Mouse (Mus musculus) embryonic facial prominence, embryonic 10.5 days (tissue): ENCODE measurements at regions not wholly inside any gene's neighbourhood (a gene's known extent, or its start where the extent isn't known, plus 50 kb on each side); places are given as distances from the start of the nearest gene placed in this dataset.

Source experiments
- DNase-seq: peaks from one replicate; pipeline ENCODE4 v3.0.0-alpha.2; 2017; ENCODE audit warnings: low spot score
- H3K27ac ChIP-seq: fragments of 300-500 bp; sonication (generic); replicated peaks from 2 replicates; pipeline ENCODE4 v1.5.1; 2016; ENCODE audit warnings: mild to moderate bottlenecking
- H3K27me3 ChIP-seq: fragments of 300-500 bp; sonication (generic); replicated peaks from 2 replicates; pipeline ENCODE4 v1.6.1; 2016; ENCODE audit warnings: low read depth, mild to moderate bottlenecking; ENCODE audit not compliant: poor library complexity, severe bottlenecking
- H3K36me3 ChIP-seq: fragments of 300-500 bp; sonication (generic); replicated peaks from 2 replicates; pipeline ENCODE4 v1.6.1; 2016; ENCODE audit warnings: mild to moderate bottlenecking, moderate library complexity
- H3K4me1 ChIP-seq: fragments of 300-500 bp; sonication (generic); 2 replicates; pipeline ENCODE4 v1.6.1; 2016
- H3K4me3 ChIP-seq: fragments of 300-500 bp; sonication (generic); 2 replicates; pipeline ENCODE4 v1.5.1; 2016; ENCODE audit warnings: mild to moderate bottlenecking, moderate library complexity
- H3K9me3 ChIP-seq: fragments of 300-500 bp; sonication (generic); 2 replicates; pipeline ENCODE4 v1.6.1; 2016; ENCODE audit warnings: mild to moderate bottlenecking
- WGBS: fragments of 180-500 bp; shearing (Covaris S2); methylation state at CpG from one replicate; pipeline ENCODE4 v1.1.7; 2016; 5-methylcytosine and 5-hydroxymethylcytosine counted together

DNA sequence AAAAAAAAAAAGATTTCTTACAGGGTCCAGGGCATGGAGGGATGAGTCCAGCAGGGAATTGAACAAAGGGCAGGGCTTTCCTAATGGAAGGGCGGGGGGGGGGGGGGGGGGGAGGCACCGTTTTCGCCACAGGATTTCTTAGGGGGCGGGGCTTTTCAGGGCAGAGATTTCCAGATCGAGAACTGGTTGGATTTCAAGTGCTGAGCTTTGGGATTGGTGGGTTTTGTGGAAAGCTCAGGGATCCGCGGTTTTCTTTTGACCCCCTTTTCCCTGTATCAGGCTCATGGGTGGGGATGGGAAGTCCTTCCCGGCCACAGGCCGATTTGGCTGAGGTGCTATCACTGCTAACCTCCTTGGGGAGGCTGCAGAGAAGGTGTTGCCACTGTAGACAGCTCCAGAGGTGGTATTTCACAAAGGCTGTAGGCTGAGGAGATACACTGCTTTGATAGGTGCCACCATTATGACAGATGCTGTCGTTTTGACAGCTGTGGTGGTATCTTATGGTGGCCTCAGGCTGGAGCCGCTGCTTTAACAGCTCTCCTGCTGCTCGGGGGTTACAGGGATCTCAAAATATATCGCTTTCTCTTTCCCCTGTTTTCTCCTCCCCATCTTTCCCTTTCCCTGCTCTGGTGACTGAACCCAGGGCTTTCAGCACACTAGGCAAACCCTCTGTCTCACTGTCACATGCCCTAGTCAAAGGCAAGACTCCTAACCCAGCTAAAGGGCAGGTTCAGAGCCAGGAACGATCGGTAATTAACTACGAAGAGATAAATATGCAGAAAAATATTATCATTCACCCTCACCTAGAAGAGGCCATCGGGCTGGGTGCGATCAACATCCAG is 97.8 kb upstream of the Sertad2 start:
- Histone ChIP-seq H3K4me1 (peaks cover 32% of the 10 kb centered on the region), H3K27ac (peak overlapping the region; percentile 66), H3K9me3 (peaks cover 5% of the 10 kb centered on the region; the same call in 1 of the 2 replicates), H3K27me3 (no peaks in the 10 kb centered on the region), H3K36me3 (no peaks in the 10 kb centered on the region), H3K4me3 (peak overlapping the region; percentile 46)
- peak; percentile 42 for DNase-seq
- 11% methylated on average over 18 of the region's 18 CpGs for WGBS

DNA sequence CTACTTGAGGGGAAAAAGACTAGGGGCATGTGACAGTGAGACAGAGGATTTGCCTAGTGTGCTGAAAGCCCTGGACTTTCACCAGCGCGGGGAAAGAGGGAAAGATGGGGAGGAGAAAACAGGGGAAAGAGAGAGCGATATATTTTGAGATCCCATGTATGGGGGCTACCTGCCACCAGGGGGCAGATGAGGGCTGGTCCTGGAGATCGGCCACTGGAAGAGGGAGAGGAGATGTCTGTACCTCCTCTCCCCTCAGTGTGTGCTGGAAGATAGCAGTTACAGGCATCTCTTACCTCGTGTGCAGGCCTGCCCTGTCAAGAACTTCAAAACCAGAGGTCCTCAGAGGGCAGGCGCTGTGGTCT is 97.2 kb upstream of the Sertad2 start:
- H3K4me3 ChIP-seq = peak overlapping the region; percentile 46
- no peaks in the 10 kb centered on the region for H3K36me3 ChIP-seq
- H3K27me3 ChIP-seq = no peaks in the 10 kb centered on the region
- peak overlapping the region; percentile 66; the same call in 1 of the 2 replicates for H3K27ac ChIP-seq
- WGBS = 1% methylated on average over 6 of the region's 6 CpGs
- peak; percentile 87 for DNase-seq
- H3K9me3 ChIP-seq = peaks cover 5% of the 10 kb centered on the region; the same call in 1 of the 2 replicates
- H3K4me1 ChIP-seq = peaks cover 32% of the 10 kb centered on the region

DNA sequence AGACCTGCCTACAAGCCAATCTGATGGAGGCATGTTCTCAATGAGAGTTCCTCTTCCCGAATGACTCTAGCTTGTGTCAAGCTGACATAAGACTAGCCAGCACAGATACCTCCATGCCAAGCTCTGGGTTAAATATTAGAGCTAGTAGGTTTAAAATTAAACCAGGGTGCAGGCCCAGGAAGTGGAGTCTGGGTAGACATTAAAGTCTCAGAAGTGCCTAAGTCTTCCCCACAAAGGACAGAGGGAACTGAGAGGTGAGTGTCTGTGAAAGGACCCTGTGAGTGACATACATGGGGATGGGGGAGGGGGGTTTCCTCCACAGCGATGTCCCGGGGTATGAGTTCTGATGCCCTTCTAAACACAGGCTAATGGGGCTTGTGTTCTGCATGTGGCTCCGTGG is 90.2 kb upstream of the Sertad2 start:
- Histone ChIP-seq H3K27me3 (peaks cover 27% of the 10 kb centered on the region; the same call in 1 of the 2 replicates), H3K27ac (no peak overlapping the region), H3K36me3 (no peaks in the 10 kb centered on the region), H3K4me1 (peaks cover 15% of the 10 kb centered on the region), H3K4me3 (no peak overlapping the region), H3K9me3 (no peaks in the 10 kb centered on the region; the same call in 1 of the 2 replicates)
- 81% methylated on average over 4 of the region's 4 CpGs for WGBS
- DNase-seq = no peak

DNA sequence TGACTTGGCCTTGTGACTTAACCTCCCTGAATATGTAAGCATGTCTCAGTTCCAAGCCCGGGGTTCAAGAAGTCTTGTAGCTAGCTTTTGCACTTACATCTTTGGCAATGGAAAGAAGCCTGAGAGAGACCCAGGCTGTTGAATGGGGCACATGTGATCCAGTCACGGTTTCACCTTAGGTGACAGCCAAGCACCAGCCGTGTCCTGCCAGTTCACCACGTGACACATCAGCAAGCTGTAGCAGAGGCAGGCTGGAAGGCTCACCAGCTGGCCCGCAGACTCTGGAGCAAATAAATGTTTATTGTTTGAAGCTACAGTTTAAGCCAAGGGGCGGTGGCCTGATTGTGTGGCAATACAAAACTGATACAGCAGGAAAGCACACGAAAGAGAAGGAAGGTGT is 89.3 kb upstream of the Sertad2 start:
- 87% methylated on average over 7 of the region's 7 CpGs for WGBS
- Histone ChIP-seq H3K27me3 (peaks cover 27% of the 10 kb centered on the region; the same call in 1 of the 2 replicates), H3K27ac (no peak overlapping the region), H3K9me3 (no peaks in the 10 kb centered on the region), H3K4me3 (no peak overlapping the region), H3K36me3 (no peaks in the 10 kb centered on the region), H3K4me1 (peaks cover 15% of the 10 kb centered on the region)
- no peak for DNase-seq

DNA sequence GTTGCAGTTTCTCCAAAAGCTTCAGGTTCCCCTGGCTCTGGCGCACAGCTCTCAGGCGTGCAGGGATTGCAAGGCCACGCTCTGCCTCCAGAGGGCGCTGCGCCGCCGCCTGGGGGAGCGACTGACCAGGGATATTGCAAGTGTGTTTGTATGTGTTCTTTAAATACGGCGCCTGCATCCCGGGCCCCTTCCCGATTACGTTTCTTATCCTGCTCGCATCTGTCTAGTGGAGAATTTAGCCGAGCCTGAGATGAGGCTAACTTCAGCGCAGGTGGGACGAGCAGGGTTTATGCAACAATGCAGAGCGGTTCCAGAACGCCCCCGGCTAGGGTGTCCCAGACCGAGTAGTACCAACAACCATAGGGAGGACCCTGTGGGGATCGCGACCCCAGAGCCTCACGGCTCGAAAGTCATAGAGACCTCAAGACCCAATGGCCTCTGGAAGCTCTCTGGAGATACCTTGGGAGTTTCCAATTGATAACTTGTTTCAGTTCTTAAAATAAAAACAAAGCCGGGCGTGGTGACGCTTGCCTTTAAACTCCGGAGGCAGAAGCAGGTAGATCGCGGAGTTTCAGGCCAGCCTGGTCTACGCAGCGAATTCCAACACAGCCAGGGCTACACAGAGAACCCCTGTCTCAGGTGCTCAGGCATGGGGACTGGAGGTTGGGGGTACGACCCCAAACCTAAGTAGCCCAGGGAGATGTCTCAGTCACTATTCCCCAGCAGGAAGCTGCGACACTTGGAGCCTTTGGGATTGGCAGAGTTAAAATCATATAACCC is 87.8 kb upstream of the Sertad2 start:
- 1% methylated on average over 35 of the region's 35 CpGs for WGBS
- H3K36me3 ChIP-seq = no peaks in the 10 kb centered on the region
- H3K4me3 ChIP-seq = peak overlapping the region; percentile 68
- H3K27ac ChIP-seq = peak overlapping the region; percentile 66
- DNase-seq = peak; percentile 95
- H3K27me3 ChIP-seq = peaks cover 27% of the 10 kb centered on the region; the same call in 1 of the 2 replicates
- H3K9me3 ChIP-seq = no peaks in the 10 kb centered on the region
- peaks cover 18% of the 10 kb centered on the region for H3K4me1 ChIP-seq

DNA sequence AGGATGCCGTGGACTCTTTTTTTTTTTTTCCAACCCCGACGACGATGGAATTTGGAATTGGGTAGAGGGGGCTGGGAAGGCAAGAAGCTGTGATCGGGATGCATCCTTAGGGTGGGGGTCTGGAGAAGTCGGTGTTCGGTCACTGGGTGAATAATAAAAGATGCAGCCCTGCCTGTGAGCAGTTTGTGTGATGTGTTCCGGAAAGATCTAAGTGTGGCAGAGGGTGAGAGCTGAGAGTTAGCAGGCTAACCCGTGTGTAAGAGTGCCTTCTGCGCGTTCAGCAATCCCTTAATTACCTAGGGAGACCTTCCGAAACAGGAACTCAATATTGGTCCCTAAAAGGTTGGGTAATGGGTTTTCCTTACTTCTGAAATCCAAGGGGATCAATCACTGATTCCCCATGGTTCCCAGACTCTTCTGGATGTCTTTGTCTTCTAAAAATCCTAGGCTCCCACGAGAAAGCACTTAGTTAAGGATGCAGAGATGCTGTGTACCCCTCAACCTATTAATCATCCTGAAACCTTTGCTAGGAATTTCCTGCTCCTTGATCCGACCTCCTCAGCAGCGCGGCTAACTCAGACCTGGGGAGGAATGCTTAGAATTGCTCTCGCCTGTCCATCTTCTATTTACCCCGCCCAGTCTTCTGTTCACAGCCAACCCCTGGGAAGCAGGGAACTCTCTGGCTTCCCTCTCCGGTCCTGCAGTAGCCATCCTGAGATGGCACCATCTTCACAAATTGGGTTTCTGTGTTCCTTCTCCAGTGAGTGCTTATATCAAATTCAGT is 87.0 kb upstream of the Sertad2 start:
- Histone ChIP-seq H3K36me3 (no peaks in the 10 kb centered on the region), H3K27ac (no peak overlapping the region; the same call in 1 of the 2 replicates), H3K9me3 (no peaks in the 10 kb centered on the region), H3K27me3 (peaks cover 27% of the 10 kb centered on the region; the same call in 1 of the 2 replicates), H3K4me3 (peak overlapping the region; percentile 68), H3K4me1 (peaks cover 25% of the 10 kb centered on the region)
- DNase-seq = peak; percentile 69
- 3% methylated on average over 19 of the region's 19 CpGs for WGBS

DNA sequence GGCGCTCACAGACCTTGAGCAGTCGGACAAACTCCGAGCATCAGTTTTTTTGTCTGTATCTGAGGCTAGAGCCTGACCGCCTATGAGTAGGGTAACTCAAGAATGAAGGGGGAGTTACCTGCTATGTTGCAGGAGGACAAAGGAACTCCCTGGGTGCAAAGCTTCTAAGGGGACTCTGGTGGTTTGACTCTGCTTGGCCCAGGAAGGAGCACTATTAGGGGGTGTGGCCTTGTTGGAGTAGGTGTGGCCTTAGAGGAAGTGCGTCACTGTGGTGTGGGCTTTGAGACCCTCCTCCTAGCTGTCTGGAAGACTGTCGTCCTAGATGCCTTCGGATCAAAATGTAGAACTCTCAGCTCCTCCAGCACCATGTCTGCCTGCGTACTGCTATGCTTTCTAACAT is 83.9 kb upstream of the Sertad2 start:
- Histone ChIP-seq H3K27ac (no peak overlapping the region), H3K4me1 (peaks cover 35% of the 10 kb centered on the region), H3K36me3 (no peaks in the 10 kb centered on the region), H3K9me3 (no peaks in the 10 kb centered on the region), H3K4me3 (no peak overlapping the region), H3K27me3 (peaks cover 16% of the 10 kb centered on the region; the same call in 1 of the 2 replicates)
- WGBS = 91% methylated on average over 8 of the region's 8 CpGs
- DNase-seq = no peak

DNA sequence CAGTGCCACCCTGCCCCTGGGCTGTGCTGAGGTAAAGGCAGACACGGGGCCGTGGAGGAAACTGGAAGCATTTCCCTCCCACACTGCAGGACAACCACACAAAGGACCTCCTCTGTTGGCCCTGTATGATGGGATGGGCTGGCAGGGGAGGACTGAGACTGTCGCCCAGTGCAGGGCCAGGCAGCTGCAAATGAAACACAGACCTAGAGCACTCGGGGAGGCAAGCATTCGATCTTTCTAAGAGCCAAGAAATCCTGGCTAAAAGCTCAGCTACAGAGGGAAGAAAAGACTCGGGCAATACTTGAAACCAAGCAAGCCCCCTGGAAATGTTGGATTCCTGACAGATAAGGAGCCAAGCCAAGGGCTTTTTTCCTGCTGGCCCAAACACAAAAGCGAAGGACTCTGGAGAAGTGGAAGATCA is 82.5 kb upstream of the Sertad2 start:
- WGBS = 47% methylated on average over 7 of the region's 7 CpGs
- H3K27ac ChIP-seq = 0 out of 2 replicates have a peak overlapping the region, but pooled peaks have one; percentile 19

DNA sequence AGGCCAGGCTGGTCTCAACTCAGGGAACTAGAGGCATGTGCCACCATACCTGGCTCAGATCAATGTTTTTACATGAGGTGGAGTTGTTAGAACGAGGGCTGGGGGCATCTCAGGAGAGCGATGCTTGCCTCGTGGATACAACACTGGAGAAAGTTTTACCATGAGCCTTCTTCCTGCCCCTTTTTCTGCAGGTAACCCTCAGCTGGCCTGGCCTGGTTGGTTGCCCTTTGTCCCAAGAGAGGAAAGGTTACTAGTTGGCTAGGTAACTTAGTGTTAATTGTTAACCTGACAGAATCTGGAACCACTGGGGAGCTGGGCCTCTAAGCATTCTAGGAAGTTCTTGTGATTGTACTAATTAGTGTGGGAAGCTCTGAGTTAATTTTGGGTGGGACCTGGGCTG is 81.0 kb upstream of the Sertad2 start:
- H3K27me3 ChIP-seq = peaks cover 10% of the 10 kb centered on the region
- DNase-seq = no peak
- H3K36me3 ChIP-seq = no peaks in the 10 kb centered on the region
- H3K27ac ChIP-seq = no peak overlapping the region
- peaks cover 20% of the 10 kb centered on the region for H3K4me1 ChIP-seq
- WGBS = 85% methylated on average over 3 of the region's 3 CpGs
- H3K4me3 ChIP-seq = no peak overlapping the region
- H3K9me3 ChIP-seq = no peaks in the 10 kb centered on the region

More for the DNA sequence above, 82.5 kb upstream of the Sertad2 start:
- Histone ChIP-seq H3K36me3 (no peaks in the 10 kb centered on the region), H3K9me3 (no peaks in the 10 kb centered on the region), H3K4me3 (no peak overlapping the region), H3K27me3 (peaks cover 8% of the 10 kb centered on the region), H3K4me1 (peaks cover 32% of the 10 kb centered on the region)
- DNase-seq = no peak

DNA sequence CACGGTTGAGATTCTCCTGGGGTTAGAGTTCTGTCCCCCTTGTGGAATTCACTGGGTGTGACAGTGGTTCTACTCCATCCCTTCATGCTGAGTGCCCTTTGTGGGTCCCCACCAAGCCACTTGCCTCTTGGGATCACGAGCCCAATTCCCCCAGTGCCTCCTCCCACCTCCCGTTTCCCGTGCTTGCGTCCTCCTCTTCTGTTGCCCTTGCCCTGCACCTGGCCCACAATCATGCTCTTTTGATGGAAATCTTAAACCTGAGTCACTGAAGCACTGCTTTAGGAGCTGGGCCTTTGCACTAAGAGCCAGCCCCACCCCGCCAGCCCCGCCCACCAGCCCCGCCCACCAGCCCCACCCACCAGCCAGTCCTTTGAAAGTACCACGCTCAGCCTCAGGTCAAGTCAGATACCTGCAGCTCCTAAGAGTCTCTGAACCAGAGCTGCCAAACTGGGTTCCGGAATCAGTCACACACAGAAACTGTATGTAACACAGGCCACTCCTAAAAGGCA is 79.8 kb upstream of the Sertad2 start:
- peak; percentile 43 for DNase-seq
- no peaks in the 10 kb centered on the region for H3K36me3 ChIP-seq
- no peak overlapping the region for H3K4me3 ChIP-seq
- no peak overlapping the region for H3K27ac ChIP-seq
- whole genome bisulfite sequencing = 21% methylated on average over 10 of the region's 10 CpGs
- H3K4me1 ChIP-seq = peaks cover 21% of the 10 kb centered on the region
- peaks cover 9% of the 10 kb centered on the region for H3K27me3 ChIP-seq
- H3K9me3 ChIP-seq = no peaks in the 10 kb centered on the region

DNA sequence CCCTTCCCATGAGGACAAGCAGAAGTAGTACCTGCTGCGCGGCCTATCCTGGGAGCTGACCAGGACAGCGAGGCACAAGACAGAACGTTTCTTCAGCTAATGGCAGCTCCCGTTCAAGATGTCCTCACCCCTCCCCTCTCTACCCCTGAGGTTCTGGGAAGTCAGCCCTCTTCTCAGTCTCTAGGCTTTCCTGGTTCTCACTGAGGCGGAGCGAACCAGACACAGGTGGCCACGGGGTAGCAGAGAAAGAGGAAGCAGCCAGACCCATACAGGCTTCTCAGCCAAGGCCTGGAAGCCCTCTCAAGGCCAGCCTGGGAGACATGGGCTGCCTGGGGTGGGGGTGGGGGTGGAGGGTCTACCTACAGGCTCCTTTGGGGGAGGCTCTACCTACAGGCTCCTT is 78.5 kb upstream of the Sertad2 start:
- Histone ChIP-seq H3K4me1 (peaks cover 34% of the 10 kb centered on the region), H3K4me3 (no peak overlapping the region), H3K27ac (no peak overlapping the region), H3K9me3 (no peaks in the 10 kb centered on the region), H3K36me3 (no peaks in the 10 kb centered on the region), H3K27me3 (peaks cover 9% of the 10 kb centered on the region)
- WGBS = 79% methylated on average over 8 of the region's 8 CpGs
- no peak for DNase-seq

DNA sequence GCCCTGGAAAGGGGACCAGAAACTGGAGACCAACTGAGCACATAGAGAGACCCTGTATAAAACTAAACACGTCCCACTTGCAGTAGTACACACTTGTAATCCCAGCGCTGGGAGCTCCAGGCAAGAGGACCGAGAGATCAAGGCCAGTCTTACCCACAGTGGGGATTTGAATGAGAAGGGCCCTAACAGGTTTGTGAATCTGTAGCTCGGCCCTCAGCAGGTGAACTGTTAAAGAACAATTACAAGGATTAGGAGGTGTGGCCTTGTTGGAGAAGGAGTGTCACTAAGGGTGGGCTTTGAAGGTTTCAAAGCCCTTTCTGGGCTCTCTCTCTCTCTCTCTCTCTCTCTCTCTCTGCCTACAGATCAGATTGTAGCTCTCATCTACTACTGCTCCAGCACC is 76.5 kb upstream of the Sertad2 start:
- H3K36me3 ChIP-seq = no peaks in the 10 kb centered on the region
- peaks cover 30% of the 10 kb centered on the region for H3K4me1 ChIP-seq
- no peak for DNase-seq
- 23% methylated on average over 4 of the region's 4 CpGs for WGBS
- H3K27me3 ChIP-seq = peaks cover 9% of the 10 kb centered on the region
- no peak overlapping the region for H3K27ac ChIP-seq
- no peak overlapping the region for H3K4me3 ChIP-seq
- H3K9me3 ChIP-seq = no peaks in the 10 kb centered on the region
